Mouse (Mus musculus) MEL (cell line): ENCODE data around the gene Ifi35. TPM values are rescaled to one million over a fixed set of nuclear protein-coding genes. Genes with fewer than 3 reads are reported as not detected.

Source experiments
- DNase-seq: peaks from one replicate; pipeline ENCODE4 v3.0.0; 2011; ENCODE audit warnings: low read depth, low spot score
- H3K27ac ChIP-seq: 2 replicates; pipeline ENCODE4 v1.5.1; 2012; ENCODE audit warnings: low read depth, mild to moderate bottlenecking, control low read depth, low read length, moderate library complexity; ENCODE audit not compliant: control insufficient read depth
- H3K27me3 ChIP-seq, 2 experiments: fragments of 150-350 bp in 1 of 2; sonication (generic) in 1 of 2; 2 replicates each; pipeline ENCODE4 v1.6.1; 2012; ENCODE audit warnings: low read length in 2 of 2, mild to moderate bottlenecking in 2 of 2, improper control_type of control experiment in 1 of 2, moderate library complexity in 1 of 2; ENCODE audit not compliant: insufficient read depth in 2 of 2, control insufficient read depth in 1 of 2
- H3K36me3 ChIP-seq, 2 experiments: 2 replicates each; pipeline ENCODE4 v1.6.1; 2012 to 2014; ENCODE audit warnings: low read length in 2 of 2, improper control_type of control experiment in 1 of 2, inconsistent platforms in 1 of 2, mild to moderate bottlenecking in 1 of 2; ENCODE audit not compliant: insufficient read depth in 2 of 2, control insufficient read depth in 1 of 2
- H3K4me1 ChIP-seq, 2 experiments: fragments of 150-350 bp in 1 of 2; sonication (generic) in 1 of 2; 2 replicates each; pipeline ENCODE4 v1.6.1; 2012; ENCODE audit warnings: low read length in 2 of 2, improper control_type of control experiment in 1 of 2, mild to moderate bottlenecking in 1 of 2; ENCODE audit not compliant: insufficient read depth in 2 of 2, control insufficient read depth in 1 of 2
- H3K4me3 ChIP-seq, 2 experiments: fragments of 150-350 bp in 1 of 2; sonication (generic) in 1 of 2; 2 replicates each; pipeline ENCODE4 v1.5.1; 2012; ENCODE audit warnings: low read depth in 2 of 2, low read length in 2 of 2, mild to moderate bottlenecking in 2 of 2, moderate library complexity in 2 of 2, control low read depth in 1 of 2, improper control_type of control experiment in 1 of 2; ENCODE audit not compliant: control insufficient read depth in 1 of 2, insufficient read depth in 1 of 2
- H3K79me2 ChIP-seq: 2 replicates; pipeline ENCODE4 v1.6.1; 2012; ENCODE audit warnings: mild to moderate bottlenecking, low read length, moderate library complexity; ENCODE audit not compliant: control insufficient read depth, poor library complexity, insufficient read depth
- H3K9ac ChIP-seq: 2 replicates; pipeline ENCODE4 v1.6.1; 2012; ENCODE audit warnings: low read depth, mild to moderate bottlenecking, control low read depth, low read length, moderate library complexity; ENCODE audit not compliant: control insufficient read depth, poor library complexity, severe bottlenecking
- H3K9me3 ChIP-seq: fragments of 150-350 bp; sonication (generic); replicated peaks from 2 replicates; pipeline ENCODE4 v1.6.1; 2012; ENCODE audit warnings: mild to moderate bottlenecking, low read length, improper control_type of control experiment, moderate library complexity; ENCODE audit not compliant: insufficient read depth
- BHLHE40 ChIP-seq: IDR thresholded peaks from 2 replicates; pipeline ENCODE4 v1.6.1; 2012; ENCODE audit warnings: low read depth, mild to moderate bottlenecking, inconsistent platforms, low read length, improper control_type of control experiment, borderline replicate concordance
- CHD1 ChIP-seq: IDR thresholded peaks from 2 replicates; pipeline ENCODE4 v1.6.1; 2012; ENCODE audit warnings: low read depth, mild to moderate bottlenecking, inconsistent platforms, low read length, improper control_type of control experiment
- CHD2 ChIP-seq: IDR thresholded peaks from 2 replicates; pipeline ENCODE4 v1.6.1; 2011; ENCODE audit warnings: low read length, improper control_type of control experiment
- CTCF ChIP-seq, 3 experiments: IDR thresholded peaks in 2 of 3; conservative IDR thresholded peaks in 1 of 3; 2 replicates each; pipeline ENCODE4 v1.5.1; 2011 to 2012; ENCODE audit warnings: low read length in 3 of 3, low read depth in 2 of 3, mild to moderate bottlenecking in 2 of 3, improper control_type of control experiment in 1 of 3, inconsistent platforms in 1 of 3, mixed read lengths in 1 of 3, moderate library complexity in 1 of 3; ENCODE audit not compliant: control insufficient read depth in 1 of 3, insufficient read depth in 1 of 3, poor library complexity in 1 of 3, severe bottlenecking in 1 of 3
- E2F4 ChIP-seq: IDR thresholded peaks from 2 replicates; pipeline ENCODE4 v1.6.1; 2011; ENCODE audit warnings: low read depth, low read length, improper control_type of control experiment, borderline replicate concordance
- ELF1 ChIP-seq: IDR thresholded peaks from 2 replicates; pipeline ENCODE4 v1.6.1; 2014; ENCODE audit warnings: low read depth, mild to moderate bottlenecking, inconsistent platforms, low read length, improper control_type of control experiment, moderate library complexity
- HCFC1 ChIP-seq: IDR thresholded peaks from 2 replicates; pipeline ENCODE4 v1.6.1; 2012; ENCODE audit warnings: low read depth, mild to moderate bottlenecking, inconsistent platforms, low read length, improper control_type of control experiment, moderate library complexity
- JUND ChIP-seq: IDR thresholded peaks from 2 replicates; pipeline ENCODE4 v1.6.1; 2011; ENCODE audit warnings: low read depth, mild to moderate bottlenecking, improper control_type of control experiment, low read length
- KAT2A ChIP-seq: conservative IDR thresholded peaks from 2 replicates; pipeline ENCODE4 v1.6.1; 2012; ENCODE audit warnings: low read depth, low read length, improper control_type of control experiment, inconsistent platforms
- MAX ChIP-seq: IDR thresholded peaks from 2 replicates; pipeline ENCODE4 v1.6.1; 2011; ENCODE audit warnings: low read length, improper control_type of control experiment
- MAZ ChIP-seq: IDR thresholded peaks from 2 replicates; pipeline ENCODE4 v1.6.1; 2012; ENCODE audit warnings: low read depth, mild to moderate bottlenecking, inconsistent platforms, low read length, improper control_type of control experiment
- MEF2A ChIP-seq: IDR thresholded peaks from 2 replicates; pipeline ENCODE4 v1.6.1; 2014; ENCODE audit warnings: low read depth, mild to moderate bottlenecking, inconsistent platforms, low read length, improper control_type of control experiment; ENCODE audit not compliant: poor library complexity, insufficient replicate concordance, severe bottlenecking; ENCODE audit errors: extremely low read depth
- MXI1 ChIP-seq: IDR thresholded peaks from 2 replicates; pipeline ENCODE4 v1.6.1; 2011; ENCODE audit warnings: mild to moderate bottlenecking, low read depth, low read length, improper control_type of control experiment
- MYB ChIP-seq: IDR thresholded peaks from 2 replicates; pipeline ENCODE4 v1.6.1; 2011; ENCODE audit warnings: mild to moderate bottlenecking, low read depth, low read length, improper control_type of control experiment
- MYC ChIP-seq: IDR thresholded peaks from 2 replicates; pipeline ENCODE4 v1.6.1; 2011; ENCODE audit warnings: low read depth, mild to moderate bottlenecking, low read length, improper control_type of control experiment, moderate library complexity
- NRF1 ChIP-seq: IDR thresholded peaks from 2 replicates; pipeline ENCODE4 v1.6.1; 2014; ENCODE audit warnings: low read depth, mild to moderate bottlenecking, inconsistent platforms, low read length, improper control_type of control experiment, moderate library complexity; ENCODE audit not compliant: poor library complexity, insufficient read depth, severe bottlenecking
- POLR2AphosphoS2 ChIP-seq: IDR thresholded peaks from 2 replicates; pipeline ENCODE4 v1.6.1; 2011; ENCODE audit warnings: low read length, improper control_type of control experiment
- POLR2AphosphoS5 ChIP-seq: IDR thresholded peaks from 2 replicates; pipeline ENCODE4 v1.6.1; 2012; ENCODE audit warnings: low read depth, borderline replicate concordance, mild to moderate bottlenecking, inconsistent platforms, low read length, moderate library complexity, mixed read lengths
- RCOR1 ChIP-seq: IDR thresholded peaks from 2 replicates; pipeline ENCODE4 v1.6.1; 2012; ENCODE audit warnings: low read depth, mild to moderate bottlenecking, inconsistent platforms, low read length, improper control_type of control experiment
- SIN3A ChIP-seq: IDR thresholded peaks from 2 replicates; pipeline ENCODE4 v1.6.1; 2012; ENCODE audit warnings: low read length, improper control_type of control experiment, inconsistent platforms
- SMC3 ChIP-seq: IDR thresholded peaks from 2 replicates; pipeline ENCODE4 v1.6.1; 2011; ENCODE audit warnings: low read depth, low read length, improper control_type of control experiment
- TAL1 ChIP-seq: IDR thresholded peaks from 2 replicates; pipeline ENCODE4 v1.6.1; 2012; ENCODE audit warnings: mild to moderate bottlenecking, inconsistent platforms, low read length, moderate library complexity, mixed read lengths
- TBP ChIP-seq: IDR thresholded peaks from 2 replicates; pipeline ENCODE4 v1.8.0; 2011; ENCODE audit warnings: low read depth, low read length, improper control_type of control experiment
- TCF12 ChIP-seq: IDR thresholded peaks from 2 replicates; pipeline ENCODE4 v1.6.1; 2014; ENCODE audit warnings: low read depth, mild to moderate bottlenecking, inconsistent platforms, low read length, improper control_type of control experiment, moderate library complexity
- UBTF ChIP-seq: IDR thresholded peaks from 2 replicates; pipeline ENCODE4 v1.6.1; 2012; ENCODE audit warnings: low read depth, mild to moderate bottlenecking, inconsistent platforms, low read length, improper control_type of control experiment, moderate library complexity, borderline replicate concordance; ENCODE audit not compliant: insufficient read depth
- USF1 ChIP-seq: IDR thresholded peaks from 2 replicates; pipeline ENCODE4 v1.6.1; 2014; ENCODE audit warnings: low read depth, mild to moderate bottlenecking, inconsistent platforms, low read length, improper control_type of control experiment, moderate library complexity
- USF2 ChIP-seq, 2 experiments: IDR thresholded peaks; 2 replicates each; pipeline ENCODE4 v1.6.1; 2011 to 2012; ENCODE audit warnings: improper control_type of control experiment in 2 of 2, low read length in 2 of 2, borderline replicate concordance in 1 of 2, inconsistent platforms in 1 of 2, low read depth in 1 of 2, mild to moderate bottlenecking in 1 of 2; ENCODE audit not compliant: insufficient read depth in 1 of 2
- ZC3H11A ChIP-seq: IDR thresholded peaks from 2 replicates; pipeline ENCODE4 v1.6.1; 2012; ENCODE audit warnings: low read depth, mild to moderate bottlenecking, inconsistent platforms, low read length, improper control_type of control experiment
- ZNF384 ChIP-seq: IDR thresholded peaks from 2 replicates; pipeline ENCODE4 v1.6.1; 2012; ENCODE audit warnings: low read depth, mild to moderate bottlenecking, inconsistent platforms, low read length, improper control_type of control experiment
- polyA plus RNA-seq, 2 experiments: library from polyadenylated mRNA; stranded (reverse) in 1 of 2; unstranded in 1 of 2; fragments of >175 nt in 1 of 2; fragments of >200 nt in 1 of 2; gene quantifications; 2 replicates each; pipeline versions ENCODE4 v1.2.1 to v1.2.4; 2012; ENCODE audit warnings: low replicate concordance in 2 of 2, low read depth in 1 of 2; ENCODE audit not compliant: insufficient read length in 2 of 2, insufficient read depth in 1 of 2, missing spikeins in 1 of 2
- total RNA-seq: library from RNA; depleted of rRNA; stranded (reverse); fragments of 300-350 nt; gene quantifications from 2 replicates; pipeline ENCODE4 v1.2.3, GENCODE M21; 2012

Gene Ifi35
- total and polyA plus RNA-seq, 3 experiments = 35.5 to 146 (median 64.4) TPM

- Histone ChIP-seq H3K36me3 (peaks cover 4 to 17% of the 10 kb centered on the region in 2 experiments), H3K27ac (no peak overlapping the region), H3K79me2 (peaks cover 12% of the 10 kb centered on the region), H3K9ac (no peak overlapping the region), H3K4me3 (no peak overlapping the region), H3K4me1 (peaks cover 8 to 11% of the 10 kb centered on the region in 2 experiments), H3K9me3 (no peaks in the 10 kb centered on the region), H3K27me3 (no peaks in the 10 kb centered on the region)
- TF ChIP-seq POLR2AphosphoS5 = no peak
- no peak for TF ChIP-seq TCF12
- no peak for TF ChIP-seq POLR2AphosphoS2
- peak; percentile 60 for TF ChIP-seq TBP
- no peak for TF ChIP-seq MAX
- TF ChIP-seq NRF1 = no peak
- peak; percentile 23; the same call in 1 of the 2 replicates for TF ChIP-seq SMC3
- peak in 1 of 3 experiments; percentile 44; a peak in 2 of 6 replicates for TF ChIP-seq CTCF (IDR thresholded peaks at IDR 0.05 in 2 of 3, conservative IDR thresholded peaks at IDR 0.05 in 1 of 3; ENCODE audit: control insufficient read depth in 1 of 3, insufficient read depth in 1 of 3, low read depth in 2 of 3, low read length in 3 of 3, poor library complexity in 1 of 3, severe bottlenecking in 1 of 3)
- TF ChIP-seq TAL1 = no peak
- no peak for TF ChIP-seq RCOR1
- no peak for TF ChIP-seq SIN3A
- TF ChIP-seq MYC = 0 out of 2 replicates have a peak, but pooled peaks have one; percentile 38
- TF ChIP-seq USF2 (IDR thresholded peaks at IDR 0.05; ENCODE audit: borderline replicate concordance in 1 of 2, insufficient read depth in 1 of 2, low read depth in 1 of 2, low read length in 2 of 2) = no peak
- TF ChIP-seq HCFC1 = no peak
- no peak for TF ChIP-seq E2F4
- no peak for TF ChIP-seq KAT2A
- peak; percentile 57 for DNase-seq
These were observed 32.9 kb upstream of the Ifi35 start for GRCm38 (mm10) chr11:101415306-101415705.

- Histone ChIP-seq H3K79me2 (peaks cover 12% of the 10 kb centered on the region), H3K9ac (peak overlapping the region; percentile 95), H3K27me3 (no peaks in the 10 kb centered on the region), H3K4me1 (peaks cover 8 to 12% of the 10 kb centered on the region in 2 experiments), H3K4me3 (peak overlapping the region; percentile 86 to 89), H3K27ac (peak overlapping the region; percentile 85), H3K9me3 (no peaks in the 10 kb centered on the region), H3K36me3 (peaks cover 2 to 19% of the 10 kb centered on the region in 2 experiments)
- DNase-seq = peak; percentile 90
- TF ChIP-seq USF1 (no peak), UBTF (no peak), CHD1 (no peak), SMC3 (no peak), MEF2A (no peak), MAZ (0 out of 2 replicates have a peak, but pooled peaks have one; percentile 34), ZC3H11A (no peak), ELF1 (no peak), ZNF384 (peak; percentile 93), HCFC1 (peak; percentile 23; the same call in 1 of the 2 replicates), MYB (no peak), MAX (peak; percentile 27; the same call in 1 of the 2 replicates), KAT2A (no peak), MXI1 (no peak), BHLHE40 (no peak), MYC (no peak; the same call in 1 of the 2 replicates), CHD2 (no peak), JUND (no peak), TBP (peak; percentile 83), USF2 (IDR thresholded peaks at IDR 0.05; ENCODE audit: borderline replicate concordance in 1 of 2, insufficient read depth in 1 of 2, low read depth in 1 of 2, low read length in 2 of 2) (no peak)
These were observed 31.6 kb upstream of the Ifi35 start for GRCm38 (mm10) chr11:101416433-101417100.
